Mouse (Mus musculus) T-helper 2 cell (primary cell): Measurements from ENCODE around the gene Cldn7.

Source experiments
- in situ Hi-C: fragments of 300-600 bp; cut with MboI, MseI; formaldehyde crosslinking; loops from one replicate; pipeline ENCODE4 v1.15.1; 2025; ENCODE audit warnings: high pct_unique_total_duplicates

Cldn7 gene

GRCm38 (mm10) chr11:69989949-69990348 lies 25.4 kb downstream of the Cldn7 start:
- in situ Hi-C loops = no loop called here

DNA sequence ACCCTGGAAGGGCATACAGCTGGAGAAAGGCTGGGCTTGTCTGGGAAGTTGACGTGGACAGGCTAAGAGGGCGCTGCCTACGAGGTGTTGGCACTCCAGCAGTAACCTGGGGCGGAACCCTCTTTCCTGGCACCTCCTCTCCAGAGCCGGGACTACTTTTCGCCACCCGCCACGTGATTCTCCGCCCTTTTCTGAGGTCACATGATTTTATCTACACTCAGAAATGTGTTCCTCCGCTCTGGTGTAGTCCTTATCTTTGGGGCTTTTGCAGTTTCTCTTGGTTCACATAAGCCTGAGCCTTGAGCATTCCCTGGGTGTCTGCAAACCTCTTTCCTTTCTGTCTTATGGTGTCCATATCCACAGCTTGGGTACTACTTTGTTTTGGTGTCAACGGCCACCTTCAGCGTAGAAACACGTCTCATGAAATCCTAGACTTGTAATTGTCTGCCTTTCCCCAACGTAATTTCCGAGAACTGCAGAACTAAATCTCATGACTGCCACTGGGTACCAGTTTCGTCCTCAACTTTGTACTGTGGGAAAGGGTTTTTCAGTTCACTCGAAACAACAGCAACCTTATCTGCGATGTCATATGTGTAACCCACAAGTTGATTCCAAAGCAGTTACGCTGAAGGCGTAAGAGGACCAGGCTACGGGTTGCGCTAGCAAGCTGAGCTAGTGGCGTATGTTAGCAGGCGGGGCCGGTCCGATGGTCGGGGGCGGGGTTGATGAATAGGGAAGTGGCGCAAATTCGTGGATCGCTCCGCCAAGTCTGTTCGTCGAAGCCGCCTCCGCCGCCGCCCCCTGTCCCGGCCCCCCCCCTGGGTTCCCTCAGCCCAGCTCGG lies 26.5 kb downstream of the Cldn7 start, which contains the start of gene Gabarap:
Gene Gabarap, plus strand, starts transcription at position 294 of the 842 bp plus-strand sequence.
- in situ Hi-C loops = no loop called here

- in situ Hi-C loops = no loop called here
Observed at GRCm38 (mm10) chr11:69991711-69992110, 27.1 kb downstream of the Cldn7 start.

- in situ Hi-C loops = no loop called here
Observed at GRCm38 (mm10) chr11:69992396-69992795, 27.8 kb downstream of the Cldn7 start.

DNA sequence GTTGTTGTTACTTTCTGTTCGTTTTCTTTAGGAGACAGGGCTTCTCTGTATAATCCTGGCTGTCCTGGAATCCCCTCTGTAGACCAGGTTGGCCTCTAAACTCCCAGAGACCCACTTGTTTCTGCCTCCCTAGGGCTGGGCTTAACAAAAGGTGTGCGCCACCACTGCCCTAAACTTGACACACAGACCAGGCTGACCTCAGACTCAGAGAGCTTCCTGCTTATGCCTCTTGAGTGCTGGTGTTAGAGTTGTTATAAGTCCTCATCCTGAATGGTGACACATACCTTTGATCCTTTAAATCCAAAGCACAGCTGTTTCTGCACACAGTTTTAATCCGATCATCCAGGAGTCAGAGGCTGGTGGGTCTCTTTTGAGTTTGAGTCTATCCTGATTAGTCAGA lies 28.4 kb downstream of the Cldn7 start:
- in situ Hi-C loops = no loop called here

GRCm38 (mm10) chr11:69994401-69995090 lies 30.0 kb downstream of the Cldn7 start:
- in situ Hi-C loops = no loop called here

- in situ Hi-C loops = no loop called here
Observed at GRCm38 (mm10) chr11:69995391-69995960, 30.9 kb downstream of the Cldn7 start, which contains the start of gene Phf23. TSS of gene Phf23 (plus strand) at chr11:69995777.

- in situ Hi-C loops = no loop called here
Observed at GRCm38 (mm10) chr11:69996161-69997061, 31.8 kb downstream of the Cldn7 start.

GRCm38 (mm10) chr11:69997070-69997509 lies 32.5 kb downstream of the Cldn7 start:
- in situ Hi-C loops = no loop called here

- in situ Hi-C loops = no loop called here
Observed at GRCm38 (mm10) chr11:69998567-69999491, 34.2 kb downstream of the Cldn7 start.

DNA sequence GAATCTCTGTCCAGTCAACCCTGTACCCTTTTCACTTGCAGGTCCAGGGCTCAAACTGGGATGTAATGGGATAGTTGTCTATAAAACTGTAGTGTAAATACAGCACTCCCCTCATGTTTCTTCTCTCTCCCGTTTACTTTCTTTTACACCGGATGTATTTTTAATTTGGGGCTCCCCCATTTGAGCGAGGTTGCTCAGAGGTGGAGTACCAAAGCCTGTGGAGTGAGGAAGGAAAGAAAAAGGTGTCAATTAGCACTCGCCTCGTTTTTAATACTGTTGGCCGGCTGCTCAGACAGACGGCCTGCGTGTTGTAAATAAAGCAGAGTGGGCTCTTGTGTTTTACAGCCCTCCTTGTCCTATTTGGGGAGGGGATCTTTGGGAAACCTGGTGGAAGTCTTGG lies 35.1 kb downstream of the Cldn7 start:
- in situ Hi-C loops = loop anchor here (25.0 kb wide), 1 partner anchor 887 kb away; the partner anchor contains the start of genes 9130213A22Rik and Hes7

DNA sequence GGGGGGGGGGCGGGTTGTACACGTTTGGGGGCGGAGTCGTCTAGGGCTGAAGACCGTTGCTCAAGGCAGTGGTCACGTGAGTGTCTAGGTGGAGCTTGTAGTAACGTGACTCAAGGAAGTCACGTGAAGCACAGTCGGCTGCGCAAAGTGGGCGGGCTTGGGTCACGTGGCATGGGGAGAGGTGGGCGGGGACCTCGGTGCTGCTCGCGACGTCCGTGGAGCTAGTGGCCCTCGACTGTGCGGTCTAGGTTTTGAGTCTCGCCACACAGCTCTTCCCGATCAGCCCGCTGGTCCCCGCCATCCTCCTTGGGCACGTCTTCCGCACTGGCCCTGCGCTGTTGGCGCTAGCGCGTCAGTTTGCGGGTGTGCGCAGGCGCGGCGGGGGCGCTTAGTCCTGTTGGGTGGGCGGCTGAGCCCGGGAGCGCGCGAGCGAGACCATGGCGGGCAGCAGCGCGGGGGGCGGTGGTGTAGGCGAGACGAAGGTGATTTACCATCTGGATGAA lies 35.9 kb downstream of the Cldn7 start, which contains the start of gene Dvl2:
Gene Dvl2, plus strand, starts transcription at position 200 of the 503 bp plus-strand sequence.
- in situ Hi-C loops = loop anchor here (25.0 kb wide), 1 partner anchor 888 kb away; the partner anchor contains the start of genes 9130213A22Rik and Hes7

GRCm38 (mm10) chr11:70001159-70001558 lies 36.6 kb downstream of the Cldn7 start:
- in situ Hi-C loops = loop anchor here (25.0 kb wide), 1 partner anchor 889 kb away; the partner anchor contains the start of genes 9130213A22Rik and Hes7

- in situ Hi-C loops = loop anchor here (25.0 kb wide), 1 partner anchor 890 kb away; the partner anchor contains the start of genes 9130213A22Rik and Hes7
Observed at GRCm38 (mm10) chr11:70001865-70002264, 37.3 kb downstream of the Cldn7 start.

- in situ Hi-C loops = loop anchor here (25.0 kb wide), 1 partner anchor 890 kb away; the partner anchor contains the start of genes 9130213A22Rik and Hes7
Observed at GRCm38 (mm10) chr11:70002471-70002870, 37.9 kb downstream of the Cldn7 start.

GRCm38 (mm10) chr11:70005521-70005920 lies 40.9 kb downstream of the Cldn7 start:
- in situ Hi-C loops = loop anchor here (25.0 kb wide), 1 partner anchor 893 kb away; the partner anchor contains the start of genes 9130213A22Rik and Hes7

DNA sequence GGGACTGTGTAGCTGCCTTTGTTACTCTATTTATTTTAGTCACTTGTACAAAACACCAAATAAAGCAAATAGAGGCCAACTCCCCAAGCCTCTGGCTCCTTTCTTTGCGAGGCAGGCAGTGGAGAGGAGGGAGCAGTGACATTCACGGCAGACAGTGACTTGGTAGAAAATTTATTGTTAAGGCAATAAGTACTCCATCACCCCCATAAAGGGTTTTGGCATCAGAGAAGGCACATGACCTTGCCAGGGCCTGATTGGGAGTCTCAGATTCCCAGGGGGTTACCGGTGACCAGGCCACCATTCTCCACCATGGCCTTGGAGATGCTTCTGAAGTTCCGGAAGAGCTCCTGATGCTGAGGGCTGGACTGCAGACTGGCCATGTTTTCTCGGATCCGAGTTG lies 45.5 kb downstream of the Cldn7 start:
- in situ Hi-C loops = loop anchor here (25.0 kb wide), 1 partner anchor 898 kb away; the partner anchor contains the start of genes 9130213A22Rik and Hes7

- in situ Hi-C loops = loop anchor here (25.0 kb wide), 1 partner anchor 898 kb away; the partner anchor contains the start of genes 9130213A22Rik and Hes7
Observed at GRCm38 (mm10) chr11:70010548-70010947, 46.0 kb downstream of the Cldn7 start.

- in situ Hi-C loops = loop anchor here (25.0 kb wide), 1 partner anchor 899 kb away; the partner anchor contains the start of genes 9130213A22Rik and Hes7
Observed at GRCm38 (mm10) chr11:70010961-70011360, 46.4 kb downstream of the Cldn7 start.
